Mouse (Mus musculus) urinary bladder, postnatal 14 days (tissue): Measurements from ENCODE around the gene Gstp3.
"Not testable (repeated sequence)": the region's sequence is repeated elsewhere in the genome, so short reads cannot be mapped to it uniquely, and the experiment has no call there.

Experiments used
- DNase-seq: peaks from one replicate; pipeline ENCODE4 v3.0.0; 2021; ENCODE audit warnings: low spot score

Gene Gstp3

DNA sequence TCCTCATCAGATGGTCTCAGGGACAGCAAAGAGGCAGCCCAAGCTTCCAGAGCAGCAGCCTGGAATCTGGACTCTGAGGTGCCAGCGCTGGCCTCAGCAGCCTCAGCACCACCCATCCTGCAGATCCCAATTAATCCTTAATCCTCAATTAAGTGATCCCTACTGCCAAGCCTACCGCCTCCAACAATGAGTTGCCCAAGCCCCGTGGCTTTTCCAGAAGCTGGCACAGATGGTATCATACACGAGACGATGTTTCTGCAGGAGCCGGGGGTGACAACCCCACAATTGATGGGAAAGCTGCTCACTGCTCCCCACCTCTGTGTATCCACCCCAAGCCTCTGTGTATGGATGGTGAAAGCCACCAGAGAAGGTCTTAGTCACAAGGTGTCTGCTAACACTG, 29.8 kb upstream of the Gstp3 start:
- DNase-seq = no peak

DNA sequence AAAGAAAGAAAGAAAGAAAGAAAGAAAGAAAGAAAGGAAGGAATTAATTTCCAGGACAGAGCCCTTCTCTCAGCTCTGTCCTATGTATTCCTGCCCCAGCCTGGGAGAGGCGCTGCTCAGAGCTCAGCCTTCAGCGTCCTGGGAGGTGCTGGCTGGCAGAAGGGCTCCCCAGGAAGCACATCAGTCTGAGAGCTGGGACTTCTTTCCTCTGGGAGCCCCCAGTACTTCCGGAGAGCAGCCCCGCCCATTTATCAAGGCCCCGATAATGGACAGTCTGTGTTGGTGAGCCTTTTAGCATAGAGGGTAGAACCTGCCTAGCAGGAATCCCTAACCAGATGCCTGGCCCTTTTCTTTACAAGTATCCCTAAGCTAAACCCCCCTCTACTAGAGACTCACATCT, 28.8 kb upstream of the Gstp3 start:
- no peak for DNase-seq

DNA sequence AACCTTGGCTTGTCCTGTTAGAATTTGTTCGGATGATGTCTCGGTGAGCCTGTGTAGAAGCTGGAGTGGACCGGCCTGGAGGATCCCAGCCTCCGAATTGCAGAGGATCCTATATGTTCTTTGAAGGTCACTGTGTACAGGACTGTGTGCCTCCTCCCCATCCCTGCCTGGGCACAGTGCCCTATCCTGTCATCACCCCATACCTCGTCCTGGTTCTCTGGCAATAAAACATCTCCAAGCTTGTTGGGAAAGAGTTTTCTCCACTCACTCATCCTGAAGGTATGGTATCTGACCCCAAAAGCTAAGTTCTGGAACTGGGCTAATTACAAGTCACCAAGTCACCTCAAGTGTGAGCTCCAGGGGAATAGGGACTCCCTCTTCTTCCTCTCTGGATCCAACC, 27.7 kb upstream of the Gstp3 start:
- DNase-seq = no peak

DNA sequence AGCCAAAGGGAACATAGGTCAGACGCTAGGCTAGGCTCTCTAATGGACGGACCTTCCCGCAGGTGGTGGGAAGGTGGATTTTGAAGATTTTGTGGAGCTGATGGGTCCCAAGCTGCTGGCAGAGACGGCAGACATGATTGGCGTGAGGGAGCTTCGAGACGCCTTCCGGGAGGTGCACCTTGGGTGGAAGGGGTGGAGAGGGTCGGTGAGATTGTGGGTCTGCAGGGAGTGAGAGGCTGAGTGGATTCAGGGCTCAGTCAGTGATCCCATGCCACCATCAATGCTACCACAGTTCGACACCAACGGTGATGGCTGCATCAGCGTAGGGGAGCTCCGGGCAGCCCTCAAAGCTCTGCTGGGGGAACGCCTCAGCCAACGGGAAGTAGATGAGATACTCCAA, 26.8 kb upstream of the Gstp3 start:
- DNase-seq = no peak

DNA sequence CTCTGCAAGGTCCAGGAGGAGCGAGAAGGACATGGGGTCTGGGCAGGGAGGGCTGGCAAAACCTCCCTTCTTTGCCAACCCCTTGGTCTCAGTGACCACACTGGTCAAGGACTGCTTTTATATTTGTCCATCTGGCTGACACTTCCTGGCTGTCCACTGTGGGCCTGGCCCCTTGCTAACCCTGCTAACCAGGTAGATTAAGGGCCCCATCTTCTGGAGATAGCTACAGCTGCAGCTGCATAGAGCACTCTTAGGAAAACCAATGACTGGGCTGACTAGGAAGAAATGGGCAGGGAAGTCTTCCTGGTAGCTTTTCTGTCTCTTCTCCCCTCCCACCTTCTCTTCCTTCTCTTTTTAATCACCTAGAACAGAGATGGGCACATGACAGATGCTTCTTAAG, 25.6 kb upstream of the Gstp3 start:
- DNase-seq = no peak

GRCm38 (mm10) chr19:4083826-4084225, 24.5 kb upstream of the Gstp3 start:
- DNase-seq = no peak

GRCm38 (mm10) chr19:4083316-4083715, 23.9 kb upstream of the Gstp3 start:
- no peak for DNase-seq

DNA sequence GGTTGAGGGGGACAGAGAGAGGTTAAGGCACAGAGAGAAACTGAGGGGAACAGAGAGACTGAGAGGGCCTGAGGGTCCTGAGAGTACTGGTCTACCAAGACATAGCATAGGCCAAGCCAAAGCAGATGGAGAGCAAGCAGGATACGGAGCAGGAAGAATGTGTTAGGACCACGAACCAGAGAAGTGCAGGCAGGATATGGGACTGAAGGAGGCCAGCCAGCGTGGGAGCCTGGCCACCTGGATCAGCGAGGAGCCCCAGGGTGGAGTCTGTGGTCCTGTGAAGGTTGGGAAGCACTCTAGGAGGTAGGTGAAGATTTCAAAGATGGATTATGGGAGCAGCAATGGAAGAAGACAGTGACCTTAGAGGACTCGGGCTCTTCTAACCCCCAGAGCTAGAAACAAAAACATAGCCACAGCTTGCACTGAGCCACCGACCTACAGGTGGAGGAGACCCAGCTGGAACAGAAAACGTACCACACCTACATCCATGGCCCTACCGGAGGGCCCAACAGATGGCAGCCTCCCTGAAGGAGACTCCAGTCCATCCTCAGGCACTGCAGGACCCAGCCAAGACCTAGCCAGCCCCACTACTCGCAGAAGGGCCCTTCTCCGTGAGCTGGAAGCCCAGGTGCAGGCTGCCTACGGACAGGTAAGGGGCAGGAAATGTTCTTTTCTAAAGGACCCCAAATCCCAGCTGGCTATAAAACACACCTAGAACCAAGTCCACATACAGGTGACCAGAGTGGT, 23.0 kb upstream of the Gstp3 start:
- DNase-seq = no peak

- DNase-seq = no peak
These were observed 22.0 kb upstream of the Gstp3 start, which contains the start of gene Cabp2 for GRCm38 (mm10) chr19:4081394-4081793. TSS of gene Cabp2 (plus strand) at chr19:4081578.

DNA sequence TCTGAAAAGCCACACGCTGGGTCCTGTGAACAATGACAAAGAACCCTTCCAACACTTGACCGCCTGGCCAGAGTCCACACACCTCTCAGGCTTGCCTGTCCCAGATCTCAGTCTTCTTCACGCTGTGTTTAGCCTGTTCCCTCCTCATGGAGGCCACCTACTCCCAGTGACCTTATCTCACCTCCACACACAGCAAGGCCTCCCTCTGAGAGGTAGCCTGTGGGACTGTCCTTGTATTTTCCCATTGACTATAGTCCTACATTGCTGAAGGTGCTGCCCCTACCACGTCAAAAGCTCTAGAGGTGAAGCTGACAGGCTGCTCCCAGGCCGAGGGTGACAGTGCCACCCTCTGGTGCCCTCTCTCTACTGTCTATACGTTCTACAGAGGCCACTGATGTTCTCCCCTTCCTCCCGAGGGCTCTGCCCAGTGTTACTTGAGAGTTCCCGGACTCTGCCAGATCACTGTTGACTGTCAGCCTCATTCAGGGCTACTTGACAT, 21.2 kb upstream of the Gstp3 start:
- DNase-seq = no peak

DNA sequence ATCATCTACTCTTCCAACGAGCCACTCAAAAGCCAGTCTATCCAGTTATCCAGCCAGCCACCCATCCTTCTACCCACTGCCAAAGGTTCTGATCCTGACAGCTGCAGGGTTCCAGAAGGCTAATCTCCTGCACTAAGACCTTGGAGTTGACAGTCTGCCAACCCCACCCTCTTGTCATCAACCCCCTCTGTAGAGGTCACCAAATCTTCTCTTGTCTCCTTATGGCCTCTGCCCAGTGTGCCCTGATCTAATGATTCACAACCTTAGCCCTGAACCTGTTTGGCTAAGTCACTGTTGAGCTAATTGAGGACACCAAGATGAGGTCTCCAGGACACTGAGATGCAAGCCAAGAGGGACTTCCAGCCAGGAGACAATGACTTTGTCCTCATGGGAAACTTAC, 20.2 kb upstream of the Gstp3 start:
- no peak for DNase-seq

GRCm38 (mm10) chr19:4075531-4075930, 16.2 kb upstream of the Gstp3 start:
- DNase-seq = no peak

DNA sequence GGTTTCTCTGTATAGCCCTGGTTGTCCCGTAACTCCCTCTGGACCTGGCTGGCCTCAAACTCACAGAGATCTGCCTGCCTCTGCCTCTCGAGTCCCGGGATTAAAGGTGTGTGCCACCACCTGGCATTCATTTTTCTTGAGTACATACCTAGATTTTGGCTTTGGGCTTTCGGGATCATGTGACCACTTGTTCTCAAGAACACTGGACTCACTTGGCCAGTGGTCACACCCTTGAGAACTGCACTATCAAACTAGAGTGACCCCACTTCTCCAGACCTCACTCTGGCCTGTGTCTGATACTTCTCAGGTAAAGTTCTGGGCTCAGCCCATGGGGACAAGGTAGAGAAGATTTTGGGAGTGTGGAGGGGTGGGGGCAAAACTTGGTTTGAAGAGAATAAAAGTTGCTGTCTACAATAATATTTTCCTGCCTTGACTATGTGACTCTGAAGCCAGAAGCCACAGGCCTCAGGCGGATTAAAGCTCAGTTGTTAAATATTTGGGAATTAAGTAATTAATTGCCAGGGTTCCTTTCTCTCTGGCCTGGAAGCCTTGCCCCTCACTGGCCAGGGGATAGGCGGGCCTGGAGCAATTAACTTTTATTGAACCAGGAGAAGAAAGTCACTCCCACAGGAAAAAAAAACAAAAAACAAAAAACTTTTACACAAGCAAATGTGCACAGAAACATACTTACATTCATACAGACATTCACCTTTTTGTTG, 13.5 kb upstream of the Gstp3 start:
- no peak for DNase-seq

- DNase-seq = no peak
These were observed 12.0 kb upstream of the Gstp3 start for GRCm38 (mm10) chr19:4071406-4071805.

DNA sequence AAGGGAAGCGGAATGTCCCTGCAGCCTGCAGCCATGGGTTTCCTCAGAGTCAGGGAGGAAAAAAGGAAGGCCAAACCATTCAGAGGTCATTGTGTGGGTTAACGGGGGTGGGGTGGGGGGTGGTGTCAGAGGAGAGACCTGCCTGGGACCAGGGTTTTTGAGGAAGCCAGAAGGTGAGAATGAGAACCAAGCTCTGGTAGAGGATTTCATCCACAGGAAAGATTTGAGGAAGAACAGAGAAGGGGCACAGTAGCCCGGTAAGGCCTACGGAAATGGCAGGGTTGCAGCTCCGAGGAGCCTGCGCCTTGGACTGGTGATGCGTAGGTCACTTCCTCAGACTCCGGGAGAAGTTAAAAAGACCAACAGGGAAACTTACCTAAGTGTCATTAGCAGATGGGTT, 11.4 kb upstream of the Gstp3 start:
- no peak for DNase-seq

DNA sequence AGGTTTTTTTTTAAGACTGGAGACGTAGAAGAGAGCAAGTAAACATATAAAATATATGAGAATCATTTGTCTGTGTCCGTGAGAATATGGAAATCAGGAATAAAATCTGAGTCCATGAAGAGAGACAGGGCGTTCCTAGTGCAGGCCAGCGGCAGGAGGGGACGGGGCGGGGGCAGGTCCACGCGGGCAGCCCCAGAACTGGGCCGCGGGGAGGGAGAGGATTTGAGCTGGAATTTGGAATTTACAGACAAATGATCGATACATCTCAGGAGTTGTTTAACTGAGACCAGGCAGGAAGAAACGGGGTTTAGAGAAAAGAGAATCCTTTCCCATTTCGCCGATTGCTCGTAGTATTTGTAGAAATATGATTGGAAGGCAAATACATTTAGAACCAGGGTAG, 10.9 kb upstream of the Gstp3 start:
- DNase-seq = no peak

DNA sequence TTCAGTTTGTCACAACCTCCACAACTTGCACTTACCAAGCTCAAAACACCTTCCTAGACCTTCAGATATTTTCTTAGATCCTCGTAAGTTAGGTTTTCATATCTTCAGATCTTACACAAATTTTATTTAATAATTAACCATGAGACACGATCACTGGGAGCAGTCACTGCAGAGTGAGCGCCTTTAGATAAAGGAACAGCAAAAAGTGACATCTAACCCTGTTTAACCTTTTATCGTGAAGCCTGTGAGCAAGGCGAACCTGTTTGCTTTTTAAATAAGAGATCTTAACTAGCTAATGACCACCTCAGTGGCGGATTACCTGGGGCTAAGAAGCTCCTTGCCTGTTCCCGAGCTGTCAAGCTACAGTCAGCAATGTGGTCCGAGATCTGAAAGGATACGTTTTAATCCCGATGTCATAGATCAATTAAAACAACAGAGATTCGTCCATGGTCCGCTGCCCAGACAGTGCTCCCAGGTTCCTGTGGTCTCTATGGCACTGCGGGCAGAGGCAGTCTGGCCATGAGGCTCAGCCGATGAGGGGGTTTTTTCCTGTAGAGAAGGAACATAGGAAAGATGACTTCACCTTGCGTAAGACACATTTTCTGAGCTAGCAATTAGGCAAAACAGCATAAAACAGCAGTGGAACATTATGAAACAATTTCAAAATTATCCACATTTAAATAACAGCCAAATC, 9.5 kb upstream of the Gstp3 start:
- no peak for DNase-seq

DNA sequence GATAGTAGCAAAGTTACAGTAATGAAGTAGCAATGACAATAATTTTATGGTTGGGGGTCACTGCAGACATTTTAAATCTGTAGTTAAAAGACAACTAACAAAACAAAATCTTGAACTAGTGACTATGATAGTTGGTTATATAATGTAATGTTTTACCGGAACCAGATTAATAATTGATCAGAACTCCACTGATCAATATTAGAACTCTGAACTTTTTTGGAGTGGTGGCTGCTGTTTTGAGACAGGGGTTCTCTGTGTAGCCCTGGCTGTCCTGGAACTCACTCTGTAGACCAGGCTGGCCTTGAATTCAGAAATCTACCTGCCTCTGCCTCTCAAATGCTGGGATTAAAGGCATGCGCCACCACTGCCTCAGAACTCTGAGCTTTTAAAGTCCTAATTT, 8.9 kb upstream of the Gstp3 start:
- not testable (repeated sequence) for DNase-seq

- no peak for DNase-seq
These were observed 7.5 kb upstream of the Gstp3 start for GRCm38 (mm10) chr19:4066877-4067276.

DNA sequence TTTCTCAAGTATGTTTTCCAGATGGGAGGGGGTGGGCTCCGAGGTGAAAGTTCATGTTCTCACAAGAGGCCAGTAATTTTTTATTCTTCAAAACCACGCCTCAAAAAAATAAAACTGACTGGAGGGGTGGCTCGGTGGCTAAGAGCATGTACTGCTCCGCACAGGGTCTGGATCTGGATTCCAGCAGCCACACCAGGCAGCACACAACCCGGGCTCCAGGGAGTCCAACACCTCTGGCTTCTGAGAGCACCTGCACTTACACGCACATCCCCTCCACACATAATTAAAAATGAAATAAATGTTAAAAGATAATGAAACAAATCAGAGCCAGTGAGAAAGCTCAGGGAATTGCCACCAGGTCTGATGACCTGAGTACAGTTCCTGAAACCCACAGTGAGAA, 6.9 kb upstream of the Gstp3 start:
- DNase-seq = no peak

DNA sequence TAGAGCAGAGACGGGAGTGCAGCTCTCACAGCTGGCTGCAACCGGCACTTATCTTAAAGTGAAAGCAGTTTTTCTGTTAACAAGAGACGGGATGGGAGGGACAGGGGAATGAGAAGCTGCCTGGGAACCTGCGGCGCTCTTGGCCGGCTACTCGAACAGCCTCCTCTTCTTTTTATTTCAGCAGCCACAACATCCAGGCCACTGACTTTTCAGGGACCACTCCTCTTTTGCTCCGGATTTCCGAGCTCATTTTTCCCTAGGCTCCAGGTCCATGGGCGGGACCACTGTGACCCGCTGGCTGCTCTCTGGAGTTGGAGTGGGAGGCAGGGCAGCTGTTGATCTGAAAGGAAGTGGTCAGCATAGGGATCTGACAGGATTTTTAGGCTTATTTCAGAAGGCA, 5.1 kb upstream of the Gstp3 start:
- not testable (repeated sequence) for DNase-seq

DNA sequence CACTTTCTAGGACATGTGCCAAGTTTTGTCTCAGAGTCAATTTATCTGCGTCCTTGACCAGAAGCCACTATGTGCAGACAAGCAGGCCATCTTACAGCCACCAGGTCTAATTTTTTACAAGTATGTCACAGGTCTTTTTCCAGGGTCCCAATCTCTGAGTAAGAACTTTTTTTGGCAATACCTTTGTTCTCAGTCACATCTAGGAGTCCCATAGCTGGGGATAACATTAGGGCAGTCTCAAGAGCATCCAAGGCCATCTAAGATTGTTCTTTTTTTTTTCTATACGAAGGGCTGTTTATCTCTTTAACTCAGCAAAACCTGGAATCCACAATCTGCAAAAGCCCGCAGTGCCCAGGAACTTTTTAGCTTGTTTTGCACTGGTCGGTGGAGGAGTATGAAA, 4.0 kb upstream of the Gstp3 start:
- not testable (repeated sequence) for DNase-seq

- no peak for DNase-seq
These were observed 1.6 kb upstream of the Gstp3 start for GRCm38 (mm10) chr19:4060899-4061465.
